Mouse (Mus musculus): ENCODE measurements around the gene Ccl6.
"Not testable (repeated sequence)": the region's sequence is repeated elsewhere in the genome, so short reads cannot be mapped to it uniquely, and the experiment has no call there.

Gene Ccl6

GRCm38 (mm10) chr11:83556085-83556781 is 36.7 kb downstream of the Ccl6 start:
- no peak for DNase-seq

- DNase-seq, result no peak
Observed at GRCm38 (mm10) chr11:83551668-83552067, 41.2 kb downstream of the Ccl6 start.

- DNase-seq, result not testable (repeated sequence)
Observed at GRCm38 (mm10) chr11:83551037-83551436, 41.9 kb downstream of the Ccl6 start.

GRCm38 (mm10) chr11:83550186-83550632 is 42.7 kb downstream of the Ccl6 start:
- DNase-seq, result no peak

- DNase-seq, result no peak
Observed at GRCm38 (mm10) chr11:83544214-83544613, 48.7 kb downstream of the Ccl6 start.

- DNase-seq, result no peak
Observed at GRCm38 (mm10) chr11:83541415-83541814, 51.5 kb downstream of the Ccl6 start.

- DNase-seq, result no peak
Observed at GRCm38 (mm10) chr11:83540931-83541330, 52.0 kb downstream of the Ccl6 start.

GRCm38 (mm10) chr11:83538705-83539314 is 54.1 kb downstream of the Ccl6 start:
- DNase-seq, result no peak

All from lung, adult 18-20 months (tissue).